Mouse (Mus musculus) ES-Bruce4 (cell line): ENCODE results near the gene Gm10392.

Source experiments
- CTCF ChIP-seq: IDR thresholded peaks from one replicate; pipeline ENCODE4 v1.8.1; 2011; ENCODE audit warnings: low read depth, low read length
- POLR2A ChIP-seq: IDR thresholded peaks from one replicate; pipeline ENCODE4 v1.8.1; 2011; ENCODE audit warnings: low read length; ENCODE audit not compliant: insufficient read depth

- TF ChIP-seq CTCF: no peak
- TF ChIP-seq POLR2A: no peak
Measured at GRCm38 (mm10) chr11:77511336-77511735, 7.7 kb downstream of the Gm10392 start.
